Mouse (Mus musculus): ENCODE results near the gene Lrrc43. TPM values are rescaled to one million over a fixed set of nuclear protein-coding genes. Genes with fewer than 3 reads are reported as not detected.
"Not testable (repeated sequence)": the region's sequence is repeated elsewhere in the genome, so short reads cannot be mapped to it uniquely, and the experiment has no call there.

Lrrc43 gene
- polyA plus RNA-seq, 1 experiment from 2014 or later = 0.10 TPM

DNA sequence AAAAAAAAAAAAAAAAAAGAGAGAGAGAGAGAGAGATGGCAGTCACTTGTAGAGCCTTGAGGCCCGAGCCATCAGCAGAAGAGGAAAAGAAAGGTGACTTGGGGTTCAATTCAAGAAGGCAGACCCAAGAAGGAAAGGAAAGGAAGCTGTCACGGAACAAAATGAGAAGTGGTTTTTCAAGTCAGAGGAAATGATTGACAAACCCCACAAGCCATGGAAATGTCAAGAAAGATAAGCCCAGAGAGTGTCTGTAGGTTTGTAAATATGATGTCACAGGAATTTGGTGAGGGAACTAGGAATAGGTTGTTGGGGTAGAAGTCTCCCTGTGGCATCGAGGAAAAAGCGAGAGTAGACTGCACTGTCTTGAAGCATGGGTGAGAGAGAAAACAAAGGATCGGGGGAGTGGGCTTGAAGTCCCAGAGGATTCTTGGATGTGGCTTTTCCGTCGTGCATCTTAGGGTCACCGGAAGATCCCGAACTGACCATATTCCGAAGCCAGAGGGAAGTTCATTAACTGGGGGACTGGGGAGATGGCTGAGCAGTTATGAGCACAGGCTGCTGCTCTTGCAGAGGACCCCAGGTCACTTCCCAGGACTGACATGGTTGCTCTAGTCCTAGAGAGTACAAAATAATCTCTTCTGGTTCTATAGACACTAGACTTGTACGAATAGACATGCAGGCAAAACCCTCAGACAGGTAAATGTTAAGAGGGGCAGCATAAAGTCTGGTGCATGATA lies 1.3 kb upstream of the Lrrc43 start:
- ATAC-seq (ENCODE audit: low read depth) = no peak
- Histone ChIP-seq H3K4me1 (replicated peaks) (peaks cover 11% of the 10 kb centered on the region), H3K27me3 (no peaks in the 10 kb centered on the region), H3K27ac (replicated peaks) (no peak overlapping the region), H3K4me3 (no peak overlapping the region), H3K9ac (no peak overlapping the region), H3K9me3 (no peaks in the 10 kb centered on the region), H3K36me3 (no peaks in the 10 kb centered on the region), H3K4me2 (no peak overlapping the region)
- 84% methylated on average over 11 of the region's 11 CpGs for WGBS

DNA sequence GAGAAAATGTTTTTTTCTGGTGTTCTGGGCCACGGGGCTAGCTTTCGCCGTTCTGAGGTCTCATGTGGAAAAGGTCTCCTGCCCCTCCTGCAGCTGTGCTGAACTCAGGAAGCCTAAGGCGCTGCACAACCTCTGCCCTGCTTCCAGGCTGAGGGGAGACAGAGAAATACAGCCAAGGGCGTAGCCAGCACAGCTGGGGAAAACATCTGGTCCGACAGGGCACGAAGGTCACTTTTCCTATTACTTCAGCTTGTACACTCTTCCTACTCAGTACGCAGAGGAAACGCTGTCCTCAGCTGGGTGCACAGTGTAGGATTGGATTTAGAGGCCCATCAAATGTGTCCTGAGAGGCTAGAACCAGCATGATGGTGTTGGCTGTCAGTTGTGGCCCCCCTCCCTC lies 830 bp downstream of the Lrrc43 start:
- Histone ChIP-seq H3K4me3 (no peak overlapping the region), H3K27ac (replicated peaks) (no peak overlapping the region), H3K9ac (no peak overlapping the region), H3K9me3 (no peaks in the 10 kb centered on the region), H3K36me3 (no peaks in the 10 kb centered on the region), H3K4me2 (no peak overlapping the region), H3K27me3 (no peaks in the 10 kb centered on the region), H3K4me1 (replicated peaks) (peaks cover 11% of the 10 kb centered on the region)
- ATAC-seq (ENCODE audit: low read depth) = no peak
- WGBS = 67% methylated on average over 9 of the region's 9 CpGs

DNA sequence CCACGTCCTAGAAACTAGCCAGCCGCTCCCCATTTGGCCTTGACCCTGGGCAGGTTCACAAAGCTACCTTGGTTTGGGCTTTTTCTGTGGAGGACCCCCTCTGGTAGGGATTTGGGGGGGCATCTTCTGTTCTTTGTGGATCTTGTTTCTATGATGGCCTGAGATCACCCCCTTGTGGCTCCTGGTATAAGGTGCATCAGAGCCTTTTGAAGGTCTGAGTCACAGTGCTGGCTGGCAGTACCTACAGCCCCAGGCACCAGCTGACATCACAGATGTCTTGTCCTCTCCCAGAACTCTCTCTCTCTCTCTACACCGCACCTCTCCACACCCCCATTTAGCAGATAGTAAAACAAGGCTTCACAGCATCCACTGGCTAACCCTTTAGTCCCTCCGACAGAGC lies 10.6 kb downstream of the Lrrc43 start:
- Histone ChIP-seq H3K9me3 (no peaks in the 10 kb centered on the region), H3K27me3 (peaks cover 17% of the 10 kb centered on the region), H3K27ac (replicated peaks) (no peak overlapping the region), H3K4me1 (replicated peaks) (peaks cover 16% of the 10 kb centered on the region), H3K4me3 (no peak overlapping the region), H3K36me3 (no peaks in the 10 kb centered on the region), H3K9ac (no peak overlapping the region), H3K4me2 (no peak overlapping the region)
- WGBS = 57% methylated on average over 4 of the region's 4 CpGs
- ATAC-seq (ENCODE audit: low read depth) = no peak

DNA sequence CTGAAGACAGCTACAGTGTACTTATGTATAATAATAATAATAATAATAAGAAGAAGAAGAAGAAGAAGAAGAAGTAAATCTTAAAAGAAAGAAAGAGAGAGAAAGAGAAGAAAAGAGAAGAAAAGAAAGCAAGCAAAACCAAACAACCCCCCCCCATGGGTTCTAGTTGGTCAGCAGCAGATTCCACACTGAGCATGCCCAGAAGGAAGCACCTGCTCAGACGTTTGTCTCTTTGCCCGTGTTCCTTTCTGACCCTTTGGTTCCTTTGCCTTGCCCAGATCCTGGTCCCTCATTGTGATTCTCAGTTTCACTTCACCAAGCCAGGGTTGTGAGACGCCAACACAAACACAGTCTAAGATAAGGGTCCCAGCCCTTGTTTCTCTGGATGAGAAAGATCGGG lies 12.9 kb downstream of the Lrrc43 start:
- no peak overlapping the region for H3K27ac ChIP-seq (replicated peaks)
- H3K4me2 ChIP-seq = no peak overlapping the region
- peaks cover 25% of the 10 kb centered on the region for H3K27me3 ChIP-seq
- peaks cover 11% of the 10 kb centered on the region for H3K4me1 ChIP-seq (replicated peaks)
- no peak overlapping the region for H3K9ac ChIP-seq
- H3K9me3 ChIP-seq = no peaks in the 10 kb centered on the region
- no peak overlapping the region for H3K4me3 ChIP-seq
- WGBS = 75% methylated on average over 4 of the region's 4 CpGs
- H3K36me3 ChIP-seq = no peaks in the 10 kb centered on the region
- ATAC-seq (ENCODE audit: low read depth) = no peak

DNA sequence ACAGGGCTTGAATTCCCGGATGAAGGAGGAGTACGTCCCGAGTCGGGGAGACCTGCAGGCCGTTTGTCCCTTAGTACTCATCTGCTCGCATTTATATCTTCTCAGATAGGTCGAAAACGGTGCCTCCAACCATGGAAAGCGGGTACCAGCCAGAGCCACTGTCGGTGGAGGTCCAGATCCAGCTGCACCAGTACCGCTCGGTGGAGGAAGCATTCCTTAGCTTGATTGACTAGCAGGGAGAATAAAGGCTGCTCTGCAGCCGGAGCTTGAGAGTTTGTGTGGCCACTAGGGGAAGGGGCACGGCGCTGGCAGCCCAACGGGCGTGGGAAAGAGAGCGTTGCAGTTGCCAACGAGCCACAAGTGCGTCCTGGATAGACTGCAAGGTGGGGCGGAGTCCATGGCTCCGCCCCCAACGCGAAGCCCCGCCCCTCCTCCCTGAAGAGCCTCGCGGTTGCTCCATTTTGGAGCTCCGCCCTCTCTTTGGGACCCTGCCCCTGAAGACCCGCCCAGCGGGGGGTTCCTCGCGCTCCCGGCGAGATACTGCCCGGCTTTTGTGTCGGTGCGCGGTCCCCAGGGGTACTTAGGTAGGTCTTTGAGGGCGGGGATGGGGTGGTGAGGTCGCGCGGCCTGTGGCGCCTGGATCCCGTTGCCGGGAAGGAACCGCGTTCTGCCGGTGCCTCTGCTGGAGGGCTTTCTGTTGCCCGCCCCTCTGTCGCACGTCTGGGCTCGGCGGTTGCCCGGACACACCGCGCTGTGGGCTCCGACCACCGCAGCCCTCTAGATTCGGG lies 19.0 kb downstream of the Lrrc43 start:
- Histone ChIP-seq H3K4me1 (replicated peaks) (peaks cover 21% of the 10 kb centered on the region), H3K4me2 (peak overlapping the region; percentile 74), H3K27me3 (peaks cover 20% of the 10 kb centered on the region), H3K9me3 (no peaks in the 10 kb centered on the region), H3K4me3 (peak overlapping the region; percentile 59), H3K27ac (replicated peaks) (no peak overlapping the region), H3K36me3 (peaks cover 24% of the 10 kb centered on the region), H3K9ac (peak overlapping the region; percentile 75)
- ATAC-seq (ENCODE audit: low read depth) = peak; percentile 92
- WGBS = under 1% methylated on average over 57 of the region's 59 CpGs

DNA sequence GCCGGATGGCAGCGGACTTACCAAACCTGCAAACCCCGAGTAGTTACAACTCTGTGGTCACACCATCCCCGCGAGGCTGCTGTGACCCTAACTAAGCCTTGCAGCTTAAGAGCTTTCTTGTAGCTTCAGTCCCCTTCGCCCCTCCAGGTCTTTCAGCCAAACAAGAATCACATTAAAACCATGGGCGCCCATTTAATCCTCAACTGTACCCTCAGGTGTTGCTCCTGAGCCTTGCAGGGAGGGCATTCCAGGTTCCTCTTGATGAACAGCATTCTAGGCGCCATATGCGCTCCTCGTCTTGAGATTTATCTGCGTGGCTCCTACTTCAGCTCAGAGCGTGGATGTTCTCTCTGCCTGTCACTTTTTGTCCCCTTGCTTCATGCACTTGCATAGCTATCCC lies 19.8 kb downstream of the Lrrc43 start:
- Histone ChIP-seq H3K9ac (peak overlapping the region; percentile 75), H3K4me1 (replicated peaks) (peaks cover 21% of the 10 kb centered on the region), H3K36me3 (peaks cover 30% of the 10 kb centered on the region), H3K4me3 (peak overlapping the region; percentile 59), H3K27me3 (peaks cover 20% of the 10 kb centered on the region), H3K27ac (replicated peaks) (no peak overlapping the region), H3K4me2 (peak overlapping the region; percentile 74), H3K9me3 (no peaks in the 10 kb centered on the region)
- peak; percentile 13; the same call in 1 of the 2 replicates for ATAC-seq (ENCODE audit: low read depth)
- 5% methylated on average over 12 of the region's 12 CpGs for whole genome bisulfite sequencing

DNA sequence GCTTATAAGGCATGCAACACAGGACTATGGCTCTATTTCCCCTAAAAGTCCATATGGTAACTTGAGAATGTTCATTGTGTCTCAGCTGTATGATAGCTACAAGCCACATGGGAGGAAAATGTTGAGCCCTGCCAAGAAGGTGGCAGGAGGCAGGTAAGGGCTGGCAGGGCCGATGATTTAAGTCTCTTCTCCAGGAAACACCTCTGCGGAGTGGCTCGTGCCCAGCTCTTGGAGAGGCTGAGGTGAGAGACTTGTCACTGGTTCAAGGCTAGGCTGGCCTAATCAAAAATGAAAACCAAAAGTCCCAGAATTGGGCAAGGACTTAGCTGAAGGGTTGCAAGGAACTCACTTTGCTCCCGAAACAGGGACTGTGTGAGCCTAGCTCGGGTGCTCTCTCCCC lies 21.1 kb downstream of the Lrrc43 start, which contains the start of gene B3gnt4:
TSS of gene B3gnt4 (plus strand) at position 301 of the 400 bp plus-strand sequence.
- peak within 1 kb of the TSS; percentile 75; the same call in 1 of the 2 replicates for H3K9ac ChIP-seq
- peaks cover 42% of the 10 kb centered on the region for H3K36me3 ChIP-seq
- no peak within 1 kb of the TSS for H3K27ac ChIP-seq (replicated peaks)
- H3K4me2 ChIP-seq = peak within 1 kb of the TSS; percentile 74
- peaks cover 21% of the 10 kb centered on the region for H3K4me1 ChIP-seq (replicated peaks)
- WGBS = 86% methylated on average over 5 of the region's 5 CpGs
- no peak for ATAC-seq (ENCODE audit: low read depth)
- H3K9me3 ChIP-seq = no peaks in the 10 kb centered on the region
- H3K27me3 ChIP-seq = peaks cover 17% of the 10 kb centered on the region
- peak within 1 kb of the TSS; percentile 59; the same call in 1 of the 2 replicates for H3K4me3 ChIP-seq

DNA sequence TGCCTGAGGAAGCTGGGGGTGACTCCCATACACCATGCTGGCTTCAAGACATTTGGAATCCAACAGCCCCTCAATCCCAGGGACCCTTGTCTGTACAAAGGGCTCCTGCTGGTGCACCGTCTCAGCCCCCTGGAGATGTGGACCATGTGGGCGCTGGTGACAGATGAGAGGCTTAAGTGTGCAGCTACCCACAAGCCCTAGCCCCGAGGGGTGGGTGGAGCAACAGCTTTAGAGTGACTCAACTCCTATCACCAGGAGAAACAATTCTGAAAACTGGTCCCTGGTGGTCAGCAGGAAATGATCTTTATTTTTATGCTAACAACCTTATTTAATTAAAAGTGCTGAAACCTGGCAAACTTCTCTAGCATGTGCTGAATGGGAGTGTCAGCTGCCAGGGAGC lies 22.3 kb downstream of the Lrrc43 start:
- H3K9ac ChIP-seq; H3K4me2 ChIP-seq; H3K4me3 ChIP-seq; H3K27ac ChIP-seq (replicated peaks); ATAC-seq (ENCODE audit: low read depth); H3K9me3 ChIP-seq: not testable (repeated sequence)
- peaks cover 55% of the 10 kb centered on the region for H3K36me3 ChIP-seq
- WGBS = 88% methylated on average over 3 of the region's 3 CpGs
- H3K27me3 ChIP-seq = peaks cover 14% of the 10 kb centered on the region
- H3K4me1 ChIP-seq (replicated peaks) = peaks cover 21% of the 10 kb centered on the region

DNA sequence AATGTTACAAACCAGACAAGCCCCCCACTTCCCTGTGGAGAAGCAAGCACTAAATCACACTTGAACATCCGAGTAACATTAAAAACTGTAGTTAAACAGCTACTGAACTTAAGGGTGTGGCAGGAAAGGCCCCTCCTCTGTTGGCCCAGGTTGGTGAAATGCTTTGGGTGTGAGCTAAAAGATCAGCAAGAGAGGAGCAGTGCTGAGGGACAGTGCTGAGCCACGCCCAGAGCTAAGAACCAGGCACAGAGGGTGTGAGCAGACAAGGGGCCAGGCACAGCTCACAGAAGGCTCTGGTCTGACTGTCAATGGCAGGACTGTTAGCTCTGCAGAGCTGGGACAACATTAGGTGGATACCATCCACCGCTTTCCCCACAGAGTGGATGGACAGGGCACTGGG lies 23.0 kb downstream of the Lrrc43 start:
- Histone ChIP-seq H3K9me3 (no peaks in the 10 kb centered on the region), H3K4me3 (no peak overlapping the region), H3K9ac (no peak overlapping the region), H3K36me3 (peaks cover 61% of the 10 kb centered on the region), H3K27ac (replicated peaks) (no peak overlapping the region), H3K4me2 (no peak overlapping the region), H3K27me3 (peaks cover 7% of the 10 kb centered on the region), H3K4me1 (replicated peaks) (peaks cover 21% of the 10 kb centered on the region)
- WGBS = 85% methylated on average over 3 of the region's 3 CpGs
- no peak for ATAC-seq (ENCODE audit: low read depth)

DNA sequence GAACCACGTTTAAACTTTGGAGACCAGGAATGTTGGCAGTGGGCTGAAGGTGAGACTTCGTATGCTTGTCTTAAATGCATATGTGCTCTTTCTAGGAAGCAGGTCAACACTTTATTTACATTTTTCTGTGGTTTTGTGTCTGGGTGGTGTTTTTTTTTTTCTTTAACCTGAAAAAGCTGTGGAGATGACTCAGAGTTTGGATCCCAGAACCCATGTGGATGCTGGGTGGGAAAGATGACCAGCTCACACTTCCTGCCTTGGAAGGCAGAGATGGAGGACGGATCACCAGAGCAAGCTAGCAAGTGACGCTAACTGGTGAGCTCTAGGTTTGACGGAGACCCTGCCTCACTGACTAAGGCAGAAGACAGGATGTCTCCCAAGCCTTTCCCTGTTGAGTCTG lies 25.8 kb downstream of the Lrrc43 start:
- no peak overlapping the region for H3K27ac ChIP-seq (replicated peaks)
- H3K4me3 ChIP-seq = no peak overlapping the region
- no peaks in the 10 kb centered on the region for H3K9me3 ChIP-seq
- H3K4me1 ChIP-seq (replicated peaks) = no peaks in the 10 kb centered on the region
- no peak overlapping the region for H3K4me2 ChIP-seq
- peaks cover 86% of the 10 kb centered on the region for H3K36me3 ChIP-seq
- no peak overlapping the region for H3K9ac ChIP-seq
- 91% methylated on average over 5 of the region's 5 CpGs for WGBS
- H3K27me3 ChIP-seq = no peaks in the 10 kb centered on the region
- no peak for ATAC-seq (ENCODE audit: low read depth)

DNA sequence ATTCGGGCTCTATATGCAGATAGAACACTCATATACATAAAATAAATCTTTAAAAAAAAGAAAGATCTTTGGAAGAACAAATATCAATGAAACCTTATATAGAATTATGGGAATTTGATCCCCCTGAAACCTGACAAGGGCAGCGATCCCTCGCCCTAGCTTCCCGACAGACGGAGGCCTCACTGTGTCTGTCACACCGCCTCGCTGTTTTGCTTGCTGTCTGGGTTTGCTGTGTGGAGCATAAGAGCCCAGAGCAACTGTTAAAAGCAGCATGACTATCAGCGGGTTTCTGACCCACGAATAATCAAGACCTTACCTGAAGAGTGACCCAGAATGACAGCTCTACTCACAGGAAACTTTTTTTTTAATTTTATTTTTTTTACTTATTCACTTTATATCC lies 31.6 kb downstream of the Lrrc43 start:
- H3K9ac ChIP-seq = no peak overlapping the region
- no peak for ATAC-seq (ENCODE audit: low read depth)
- H3K4me2 ChIP-seq = no peak overlapping the region
- H3K9me3 ChIP-seq = no peaks in the 10 kb centered on the region
- H3K27me3 ChIP-seq = no peaks in the 10 kb centered on the region
- H3K4me1 ChIP-seq (replicated peaks) = peaks cover 36% of the 10 kb centered on the region
- peaks cover 39% of the 10 kb centered on the region for H3K36me3 ChIP-seq
- 87% methylated on average over 9 of the region's 9 CpGs for WGBS
- H3K4me3 ChIP-seq = no peak overlapping the region
- no peak overlapping the region for H3K27ac ChIP-seq (replicated peaks)

DNA sequence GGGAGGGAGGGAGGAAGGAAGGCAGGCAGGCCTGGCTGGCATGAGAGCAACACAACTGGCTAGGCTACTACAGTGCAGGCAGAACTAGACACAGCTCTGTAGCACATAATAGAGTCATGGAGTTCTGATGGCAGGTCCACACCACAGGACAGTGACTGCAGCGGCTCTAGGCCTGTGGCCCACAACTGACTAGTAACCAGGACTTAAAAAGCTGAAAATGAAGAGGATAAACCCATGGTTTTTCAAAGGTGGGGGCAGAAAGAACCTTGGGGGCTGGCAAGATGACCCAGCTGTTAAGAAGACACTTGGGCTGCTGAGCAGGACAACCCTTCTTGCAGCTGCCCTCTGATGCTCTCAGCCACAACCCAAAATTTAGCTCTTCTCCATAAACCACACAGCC lies 32.5 kb downstream of the Lrrc43 start:
- Histone ChIP-seq H3K4me3 (no peak overlapping the region), H3K27me3 (no peaks in the 10 kb centered on the region), H3K36me3 (peaks cover 34% of the 10 kb centered on the region), H3K4me2 (no peak overlapping the region), H3K9me3 (no peaks in the 10 kb centered on the region), H3K27ac (replicated peaks) (no peak overlapping the region), H3K4me1 (replicated peaks) (peaks cover 36% of the 10 kb centered on the region), H3K9ac (no peak overlapping the region)
- WGBS = 85% methylated on average over 1 of the region's 1 CpGs
- ATAC-seq (ENCODE audit: low read depth) = no peak
